Mouse (Mus musculus): ENCODE measurements around the gene Slc16a13. TPM values are rescaled to one million over a fixed set of nuclear protein-coding genes. Genes with fewer than 3 reads are reported as not detected.

The Slc16a13 gene
- polyA plus RNA-seq (2015; fragmentation: Nextera tagmentation; extraction: Ambion mirVana): 4.5 and 6.0 TPM in 2 replicates

- H3K9me3 ChIP-seq (ENCODE audit: low read length): no peaks in the 10 kb centered on the region
- peak within 1 kb of the TSS; percentile 85 for H3K4me2 ChIP-seq (replicated peaks; ENCODE audit: low read depth, low read length)
- TF ChIP-seq EP300 (IDR thresholded peaks at IDR 0.05): no peak
- TF ChIP-seq CTCF (IDR thresholded peaks at IDR 0.05): no peak
- H3K27me3 ChIP-seq (replicated peaks; ENCODE audit: insufficient read depth, low read length): 0 out of 2 replicates have a peak, but pooled peaks cover 8% of the 10 kb centered on the region
- peaks cover 14% of the 10 kb centered on the region; the same call in 1 of the 2 replicates for H3K4me1 ChIP-seq (ENCODE audit: insufficient read depth, low read depth, low read length)
- H3K9ac ChIP-seq (replicated peaks; ENCODE audit: low read depth): peak within 1 kb of the TSS; percentile 56
- H3K36me3 ChIP-seq (ENCODE audit: insufficient read depth, low read length): no peaks in the 10 kb centered on the region
- peak within 1 kb of the TSS; percentile 43 for H3K4me3 ChIP-seq (ENCODE audit: low read depth, low read length)
- peak within 1 kb of the TSS; percentile 84 for H3K27ac ChIP-seq (ENCODE audit: low read length)
- under 1% methylated on average over 28 of the region's 28 CpGs for WGBS
- peak; percentile 96 for ATAC-seq
- peak; percentile 97 for DNase-seq (ENCODE audit: low spot score)
Measured at GRCm38 (mm10) chr11:70220731-70221602, at the start of gene Slc16a13. Slc16a13 (minus strand) TSS chr11:70221064.

- TF ChIP-seq EP300 (IDR thresholded peaks at IDR 0.05): no peak
- no peak for TF ChIP-seq CTCF (IDR thresholded peaks at IDR 0.05)
- Histone ChIP-seq H3K9me3 (ENCODE audit: low read length) (no peaks in the 10 kb centered on the region), H3K9ac (replicated peaks; ENCODE audit: low read depth) (no peak overlapping the region), H3K4me2 (replicated peaks; ENCODE audit: low read depth, low read length) (no peak overlapping the region), H3K4me1 (ENCODE audit: insufficient read depth, low read depth, low read length) (no peaks in the 10 kb centered on the region; the same call in 1 of the 2 replicates), H3K36me3 (ENCODE audit: insufficient read depth, low read length) (no peaks in the 10 kb centered on the region), H3K27ac (ENCODE audit: low read length) (no peak overlapping the region), H3K4me3 (ENCODE audit: low read depth, low read length) (no peak overlapping the region), H3K27me3 (replicated peaks; ENCODE audit: insufficient read depth, low read length) (no peaks in the 10 kb centered on the region)
- peak; percentile 64 for DNase-seq (ENCODE audit: low spot score)
- ATAC-seq: peak; percentile 57
- WGBS: 64% methylated on average over 1 of the region's 1 CpGs
Measured at GRCm38 (mm10) chr11:70266405-70266804, 45.5 kb upstream of the Slc16a13 start.

GRCm38 (mm10) chr11:70265819-70266218, 45.0 kb upstream of the Slc16a13 start:
- H3K4me2 ChIP-seq (replicated peaks; ENCODE audit: low read depth, low read length): no peak overlapping the region
- H3K4me3 ChIP-seq (ENCODE audit: low read depth, low read length): no peak overlapping the region
- no peak overlapping the region for H3K27ac ChIP-seq (ENCODE audit: low read length)
- H3K36me3 ChIP-seq (ENCODE audit: insufficient read depth, low read length): no peaks in the 10 kb centered on the region
- DNase-seq (ENCODE audit: low spot score): no peak
- no peak overlapping the region for H3K9ac ChIP-seq (replicated peaks; ENCODE audit: low read depth)
- no peaks in the 10 kb centered on the region for H3K9me3 ChIP-seq (ENCODE audit: low read length)
- 51% methylated on average over 4 of the region's 4 CpGs for WGBS
- no peaks in the 10 kb centered on the region; the same call in 1 of the 2 replicates for H3K4me1 ChIP-seq (ENCODE audit: insufficient read depth, low read depth, low read length)
- H3K27me3 ChIP-seq (replicated peaks; ENCODE audit: insufficient read depth, low read length): no peaks in the 10 kb centered on the region
- TF ChIP-seq EP300 (IDR thresholded peaks at IDR 0.05) (no peak), CTCF (IDR thresholded peaks at IDR 0.05) (no peak)
- ATAC-seq: no peak

DNA sequence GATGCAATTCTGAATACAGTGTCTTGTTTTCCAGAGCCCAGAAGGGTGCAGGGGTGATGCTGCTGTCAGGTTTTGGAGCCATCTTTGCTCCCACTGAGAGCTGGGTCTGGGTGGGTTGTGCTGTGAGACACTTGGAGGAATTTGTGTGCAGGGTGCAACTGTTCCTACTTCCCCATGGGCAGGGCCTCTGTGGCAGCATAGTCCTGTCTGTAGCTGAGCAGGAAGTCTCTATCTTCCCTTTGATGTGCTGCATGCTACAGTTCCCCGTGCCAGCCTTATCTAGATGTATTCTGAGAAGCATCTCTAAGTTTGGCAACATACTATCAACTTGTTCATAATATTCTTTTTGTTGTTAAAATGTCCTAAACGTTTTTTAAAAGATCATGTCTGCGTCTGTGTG, 44.4 kb upstream of the Slc16a13 start:
- H3K27me3 ChIP-seq (replicated peaks; ENCODE audit: insufficient read depth, low read length): no peaks in the 10 kb centered on the region
- H3K36me3 ChIP-seq (ENCODE audit: insufficient read depth, low read length): no peaks in the 10 kb centered on the region
- no peak overlapping the region for H3K9ac ChIP-seq (replicated peaks; ENCODE audit: low read depth)
- WGBS: 27% methylated on average over 3 of the region's 3 CpGs
- H3K9me3 ChIP-seq (ENCODE audit: low read length): no peaks in the 10 kb centered on the region
- no peaks in the 10 kb centered on the region; the same call in 1 of the 2 replicates for H3K4me1 ChIP-seq (ENCODE audit: insufficient read depth, low read depth, low read length)
- DNase-seq (ENCODE audit: low spot score): no peak
- ATAC-seq: no peak
- H3K4me2 ChIP-seq (replicated peaks; ENCODE audit: low read depth, low read length): no peak overlapping the region
- H3K4me3 ChIP-seq (ENCODE audit: low read depth, low read length): no peak overlapping the region
- H3K27ac ChIP-seq (ENCODE audit: low read length): no peak overlapping the region
- TF ChIP-seq CTCF (IDR thresholded peaks at IDR 0.05) (no peak), EP300 (IDR thresholded peaks at IDR 0.05) (no peak)

DNA sequence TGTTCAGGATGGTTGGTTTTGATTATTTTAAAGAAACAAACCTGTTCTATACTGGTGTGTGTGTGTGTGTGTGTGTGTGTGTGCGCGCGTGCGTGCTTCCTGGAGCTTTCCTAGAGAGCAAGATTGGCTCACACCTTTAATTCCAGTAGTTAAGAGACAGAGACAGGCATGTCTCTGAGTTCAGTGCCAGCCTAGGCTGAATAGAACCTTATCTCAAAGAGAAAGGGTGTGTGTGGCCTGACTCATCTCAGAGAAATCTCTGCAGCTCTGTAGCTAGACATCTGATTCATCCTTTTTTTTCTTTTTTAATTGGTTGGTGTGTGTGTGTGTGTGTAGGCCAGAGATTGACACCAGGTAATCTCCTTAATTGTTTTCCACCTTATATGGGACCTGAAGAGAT, 38.2 kb upstream of the Slc16a13 start:
- Histone ChIP-seq H3K36me3 (ENCODE audit: insufficient read depth, low read length) (no peaks in the 10 kb centered on the region), H3K4me2 (replicated peaks; ENCODE audit: low read depth, low read length) (no peak overlapping the region), H3K9ac (replicated peaks; ENCODE audit: low read depth) (no peak overlapping the region), H3K27me3 (replicated peaks; ENCODE audit: insufficient read depth, low read length) (peaks cover 8% of the 10 kb centered on the region; the same call in 1 of the 2 replicates), H3K27ac (ENCODE audit: low read length) (no peak overlapping the region), H3K4me1 (ENCODE audit: insufficient read depth, low read depth, low read length) (no peaks in the 10 kb centered on the region; the same call in 1 of the 2 replicates), H3K9me3 (ENCODE audit: low read length) (no peaks in the 10 kb centered on the region), H3K4me3 (ENCODE audit: low read depth, low read length) (no peak overlapping the region)
- DNase-seq (ENCODE audit: low spot score): no peak
- no peak for TF ChIP-seq EP300 (IDR thresholded peaks at IDR 0.05)
- no peak for TF ChIP-seq CTCF (IDR thresholded peaks at IDR 0.05)
- 93% methylated on average over 4 of the region's 4 CpGs for WGBS
- no peak for ATAC-seq

DNA sequence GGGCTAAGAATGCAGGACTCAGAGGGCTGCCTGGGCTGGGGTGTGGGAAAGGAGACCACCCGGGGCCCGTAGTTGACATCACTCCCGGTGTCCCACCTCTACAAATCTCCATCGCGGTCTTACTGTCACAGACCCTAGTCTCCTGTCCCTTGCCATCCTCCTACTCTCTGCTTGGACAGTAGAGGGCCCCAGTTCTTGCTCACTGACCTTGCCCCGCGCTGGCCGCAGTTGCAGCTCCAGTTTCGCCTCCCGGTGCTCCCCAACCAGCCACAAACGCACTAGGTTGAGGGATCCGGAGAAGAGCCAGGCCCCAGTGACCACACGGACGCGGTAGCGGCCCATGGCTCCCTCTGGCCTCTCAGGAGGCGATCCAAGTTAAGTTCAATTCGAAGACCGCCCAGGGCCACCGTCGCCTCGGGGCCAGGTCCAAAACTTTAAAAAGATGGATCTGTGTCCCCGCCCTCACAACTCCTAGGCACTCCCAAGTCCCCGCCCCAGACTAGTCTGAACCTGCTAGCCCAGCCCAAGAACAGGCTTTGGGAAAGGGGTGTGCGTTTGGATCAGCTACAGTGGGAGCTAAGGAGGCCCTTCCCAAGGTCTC, 34.2 kb upstream of the Slc16a13 start, which contains the start of gene Alox12:
Alox12 (minus strand) TSS at position 423 of the 601 bp plus-strand sequence.
- Histone ChIP-seq H3K4me1 (ENCODE audit: insufficient read depth, low read depth, low read length) (no peaks in the 10 kb centered on the region; the same call in 1 of the 2 replicates), H3K4me3 (ENCODE audit: low read depth, low read length) (peak within 1 kb of the TSS; percentile 31), H3K9ac (replicated peaks; ENCODE audit: low read depth) (no peak within 1 kb of the TSS), H3K4me2 (replicated peaks; ENCODE audit: low read depth, low read length) (peak within 1 kb of the TSS; percentile 54), H3K36me3 (ENCODE audit: insufficient read depth, low read length) (no peaks in the 10 kb centered on the region), H3K9me3 (ENCODE audit: low read length) (no peaks in the 10 kb centered on the region), H3K27me3 (replicated peaks; ENCODE audit: insufficient read depth, low read length) (peaks cover 8% of the 10 kb centered on the region; the same call in 1 of the 2 replicates), H3K27ac (ENCODE audit: low read length) (no peak within 1 kb of the TSS)
- DNase-seq (ENCODE audit: low spot score) (peak; percentile 69), ATAC-seq (peak; percentile 76)
- peak; percentile 69 for TF ChIP-seq CTCF (IDR thresholded peaks at IDR 0.05)
- no peak for TF ChIP-seq EP300 (IDR thresholded peaks at IDR 0.05)
- WGBS: 2% methylated on average over 25 of the region's 25 CpGs

Measured in lung, postnatal 0 days (tissue).